Mouse (Mus musculus): ENCODE measurements around the gene Impdh1.

- no peak for TF ChIP-seq CTCF (conservative IDR thresholded peaks at IDR 0.05; ENCODE audit: insufficient read depth, insufficient read length, low read depth, low read length)
- no peak for TF ChIP-seq POLR2A (IDR thresholded peaks at IDR 0.05; ENCODE audit: low read depth, low read length)
Observed at GRCm38 (mm10) chr6:29263650-29264455, 47.7 kb upstream of the Impdh1 start.
